Mouse (Mus musculus): ENCODE measurements at regions not wholly inside any gene's neighbourhood (a gene's known extent, or its start where the extent isn't known, plus 50 kb on each side); places are given as distances from the start of the nearest gene placed in this dataset.

- TF ChIP-seq CTCF (IDR thresholded peaks at IDR 0.05; ENCODE audit: control insufficient read depth, insufficient read depth, insufficient read length) (no peak), MYOD1 (IDR thresholded peaks at IDR 0.05; ENCODE audit: control insufficient read depth, insufficient read length, low read depth) (no peak), USF1 (IDR thresholded peaks at IDR 0.05; ENCODE audit: low read depth) (no peak)
These were observed 161.2 kb downstream of the Tfap2c start for GRCm38 (mm10) chr2:172710641-172711040.

All from C2C12 (cell line).